Mouse (Mus musculus): Measurements from ENCODE around the gene Tomm40l. TPM values are rescaled to one million over a fixed set of nuclear protein-coding genes. Genes with fewer than 3 reads are reported as not detected.

Tomm40l gene
- polyA plus RNA-seq, 1 experiment from 2014 or later = 27.2 TPM

Other genes starting within 250 kb of the Tomm40l start
- gene Fcgr2b, start 246.0 kb downstream of the Tomm40l start, polyA plus RNA-seq (2014; fragmentation: Nextera tagmentation; extraction: Ambion mirVana) = 1.1 and 1.2 TPM in 2 replicates
- gene Fcgr4, start 203.6 kb downstream of the Tomm40l start, polyA plus RNA-seq (2014; fragmentation: Nextera tagmentation; extraction: Ambion mirVana) = 1.0 and 1.1 TPM in 2 replicates
- 10.7 and 12.7 TPM in 2 replicates for gene Fcgr3, start 157.6 kb downstream of the Tomm40l start, polyA plus RNA-seq (2014; fragmentation: Nextera tagmentation; extraction: Ambion mirVana)
- 1.5 and 2.1 TPM in 2 replicates for gene Cfap126, start 108.6 kb downstream of the Tomm40l start, polyA plus RNA-seq (2014; fragmentation: Nextera tagmentation; extraction: Ambion mirVana)
- 341 and 347 TPM in 2 replicates for gene Sdhc, start 71.9 kb downstream of the Tomm40l start, polyA plus RNA-seq (2014; fragmentation: Nextera tagmentation; extraction: Ambion mirVana)
- 0.48 and 0.49 TPM in 2 replicates for gene Mpz, start 71.8 kb downstream of the Tomm40l start, polyA plus RNA-seq (2014; fragmentation: Nextera tagmentation; extraction: Ambion mirVana)
- 21.9 and 29.2 TPM in 2 replicates for gene Pcp4l1, start 26.2 kb downstream of the Tomm40l start, polyA plus RNA-seq (2014; fragmentation: Nextera tagmentation; extraction: Ambion mirVana)
- gene Nr1i3, start 8.5 kb downstream of the Tomm40l start, polyA plus RNA-seq (2014; fragmentation: Nextera tagmentation; extraction: Ambion mirVana) = 0.55 and 1.7 TPM in 2 replicates
- 2.5 and 5.2 TPM in 2 replicates for gene Apoa2, start 2.5 kb upstream of the Tomm40l start, polyA plus RNA-seq (2014; fragmentation: Nextera tagmentation; extraction: Ambion mirVana)
- 47.0 and 55.3 TPM in 2 replicates for gene Fcer1g, start 11.9 kb upstream of the Tomm40l start, polyA plus RNA-seq (2014; fragmentation: Nextera tagmentation; extraction: Ambion mirVana)
- 5.0 and 6.1 TPM in 2 replicates for gene Adamts4, start 27.9 kb upstream of the Tomm40l start, polyA plus RNA-seq (2014; fragmentation: Nextera tagmentation; extraction: Ambion mirVana)
- gene Ndufs2, start 28.9 kb upstream of the Tomm40l start, polyA plus RNA-seq (2014; fragmentation: Nextera tagmentation; extraction: Ambion mirVana) = 247 and 258 TPM in 2 replicates
- gene B4galt3, start 47.8 kb upstream of the Tomm40l start, polyA plus RNA-seq (2014; fragmentation: Nextera tagmentation; extraction: Ambion mirVana) = 65.5 and 68.4 TPM in 2 replicates
- gene Ppox, start 58.7 kb upstream of the Tomm40l start, polyA plus RNA-seq (2014; fragmentation: Nextera tagmentation; extraction: Ambion mirVana) = 48.6 and 51.5 TPM in 2 replicates
- 63.0 and 68.1 TPM in 2 replicates for gene Usp21, start 65.5 kb upstream of the Tomm40l start, polyA plus RNA-seq (2014; fragmentation: Nextera tagmentation; extraction: Ambion mirVana)
- gene Ufc1, start 72.5 kb upstream of the Tomm40l start, polyA plus RNA-seq (2014; fragmentation: Nextera tagmentation; extraction: Ambion mirVana) = 105 and 114 TPM in 2 replicates
- gene Dedd, start 106.6 kb upstream of the Tomm40l start, polyA plus RNA-seq (2014; fragmentation: Nextera tagmentation; extraction: Ambion mirVana) = 43.8 and 51.1 TPM in 2 replicates
- gene Nit1, start 123.1 kb upstream of the Tomm40l start, polyA plus RNA-seq (2014; fragmentation: Nextera tagmentation; extraction: Ambion mirVana) = 31.1 and 34.6 TPM in 2 replicates
- 48.2 and 51.4 TPM in 2 replicates for gene Pfdn2, start 123.2 kb upstream of the Tomm40l start, polyA plus RNA-seq (2014; fragmentation: Nextera tagmentation; extraction: Ambion mirVana)
- 1.5 and 1.7 TPM in 2 replicates for gene Klhdc9, start 138.3 kb upstream of the Tomm40l start, polyA plus RNA-seq (2014; fragmentation: Nextera tagmentation; extraction: Ambion mirVana)
- gene Nectin4, start 147.6 kb upstream of the Tomm40l start, polyA plus RNA-seq (2014; fragmentation: Nextera tagmentation; extraction: Ambion mirVana) = 2.6 and 2.8 TPM in 2 replicates
- gene Arhgap30, start 166.4 kb upstream of the Tomm40l start, polyA plus RNA-seq (2014; fragmentation: Nextera tagmentation; extraction: Ambion mirVana) = 1.1 and 1.3 TPM in 2 replicates
- gene Usf1, start 188.8 kb upstream of the Tomm40l start, polyA plus RNA-seq (2014; fragmentation: Nextera tagmentation; extraction: Ambion mirVana) = 73.7 and 83.4 TPM in 2 replicates
- 2.8 and 3.4 TPM in 2 replicates for gene Tstd1, start 196.4 kb upstream of the Tomm40l start, polyA plus RNA-seq (2014; fragmentation: Nextera tagmentation; extraction: Ambion mirVana)
- gene F11r, start 215.0 kb upstream of the Tomm40l start, polyA plus RNA-seq (2014; fragmentation: Nextera tagmentation; extraction: Ambion mirVana) = 88.7 and 92.1 TPM in 2 replicates